Mouse (Mus musculus) CH12.LX (cell line): ENCODE results near the gene Mymk.

Source experiments
- BHLHE40 ChIP-seq: IDR thresholded peaks from 2 replicates; pipeline ENCODE4 v1.6.1; 2011; ENCODE audit warnings: mild to moderate bottlenecking, low read depth, low read length, improper control_type of control experiment
- CHD1 ChIP-seq: IDR thresholded peaks from 2 replicates; pipeline ENCODE4 v1.6.1; 2012; ENCODE audit warnings: low read depth, low read length, improper control_type of control experiment, inconsistent platforms
- CTCF ChIP-seq, 2 experiments: IDR thresholded peaks in 1 of 2; conservative IDR thresholded peaks in 1 of 2; 2 replicates each; pipeline ENCODE4 v1.5.1; 2011 to 2012; ENCODE audit warnings: low read depth in 2 of 2, low read length in 2 of 2, improper control_type of control experiment in 1 of 2, inconsistent platforms in 1 of 2, mild to moderate bottlenecking in 1 of 2, moderate library complexity in 1 of 2
- JUND ChIP-seq: conservative IDR thresholded peaks from 2 replicates; pipeline ENCODE4 v1.6.1; 2011; ENCODE audit warnings: low read depth, low read length, improper control_type of control experiment
- MAFK ChIP-seq: IDR thresholded peaks from 2 replicates; pipeline ENCODE4 v1.6.1; 2011; ENCODE audit warnings: low read length, improper control_type of control experiment; ENCODE audit not compliant: insufficient replicate concordance
- POLR2A ChIP-seq: IDR thresholded peaks from 2 replicates; pipeline ENCODE4 v1.6.1; 2011; ENCODE audit warnings: low read depth, mild to moderate bottlenecking, improper control_type of control experiment, low read length
- POLR2AphosphoS2 ChIP-seq: IDR thresholded peaks from 2 replicates; pipeline ENCODE4 v1.6.1; 2011; ENCODE audit warnings: low read depth, low read length, improper control_type of control experiment
- SMC3 ChIP-seq: IDR thresholded peaks from 2 replicates; pipeline ENCODE4 v1.6.1; 2011; ENCODE audit warnings: low read depth, low read length, improper control_type of control experiment
- TCF12 ChIP-seq: IDR thresholded peaks from 2 replicates; pipeline ENCODE4 v1.6.1; 2014; ENCODE audit warnings: low read depth, mild to moderate bottlenecking, inconsistent platforms, low read length, improper control_type of control experiment
- UBTF ChIP-seq: IDR thresholded peaks from 2 replicates; pipeline ENCODE4 v1.6.1; 2012; ENCODE audit warnings: low read depth, mild to moderate bottlenecking, inconsistent platforms, low read length, improper control_type of control experiment, moderate library complexity

- TF ChIP-seq BHLHE40: no peak
- TF ChIP-seq CHD1: no peak
- no peak for TF ChIP-seq CTCF (conservative IDR thresholded peaks at IDR 0.05 in 1 of 2, IDR thresholded peaks at IDR 0.05 in 1 of 2; ENCODE audit: low read depth in 2 of 2, low read length in 2 of 2)
- no peak for TF ChIP-seq JUND
- TF ChIP-seq UBTF: no peak
- TF ChIP-seq SMC3: no peak
- TF ChIP-seq MAFK: no peak
- no peak for TF ChIP-seq TCF12
- TF ChIP-seq POLR2A: no peak
- no peak for TF ChIP-seq POLR2AphosphoS2
Measured at GRCm38 (mm10) chr2:27088071-27088644, 16.2 kb upstream of the Mymk start.
